Mouse (Mus musculus) megakaryocyte, embryonic 14.5 days (primary cell): ENCODE measurements around the gene Lix1l. TPM values are rescaled to one million over a fixed set of nuclear protein-coding genes. Genes with fewer than 3 reads are reported as not detected.

Experiments used
- H3K27me3 ChIP-seq: replicated peaks from 2 replicates; pipeline ENCODE3; 2012; ENCODE audit warnings: inconsistent platforms
- H3K36me3 ChIP-seq: replicated peaks from 2 replicates; pipeline ENCODE3; 2012; ENCODE audit warnings: low read length, inconsistent platforms, mixed read lengths
- H3K4me1 ChIP-seq: 2 replicates; pipeline ENCODE4 v1.6.1; 2012; ENCODE audit warnings: inconsistent platforms
- H3K4me3 ChIP-seq: replicated peaks from 2 replicates; pipeline ENCODE3; 2012; ENCODE audit warnings: moderate library complexity, mild to moderate bottlenecking, inconsistent platforms
- H3K9me3 ChIP-seq: 2 replicates; pipeline ENCODE4 v1.6.1; 2012; ENCODE audit warnings: inconsistent platforms
- FLI1 ChIP-seq: IDR thresholded peaks from 2 replicates; pipeline ENCODE4 v1.6.1; 2012; ENCODE audit warnings: low read length, inconsistent platforms, mixed read lengths
- GATA1 ChIP-seq: IDR thresholded peaks from 3 replicates; pipeline ENCODE4 v1.6.1; 2012; ENCODE audit warnings: mixed read lengths, low read length, inconsistent platforms, borderline replicate concordance
- polyA plus RNA-seq: library from polyadenylated mRNA; stranded (reverse); fragments of >175 nt; gene quantifications from 2 replicates; pipeline ENCODE4 v1.2.3, GENCODE M21; 2012; ENCODE audit warnings: low replicate concordance; ENCODE audit not compliant: insufficient read depth

The Lix1l gene
- 1.2 TPM in 1 of 2 replicates, not detected in the other for polyA plus RNA-seq

GRCm38 (mm10) chr3:96600639-96601250, at the start of gene Lix1l:
Lix1l (plus strand) TSS chr3:96601149.
- peaks cover 70% of the 10 kb centered on the region for H3K4me1 ChIP-seq

GRCm38 (mm10) chr3:96551203-96551602, 49.7 kb upstream of the Lix1l start:
- H3K9me3 ChIP-seq = no peaks in the 10 kb centered on the region
- H3K4me1 ChIP-seq = peaks cover 55% of the 10 kb centered on the region
- peaks cover 2% of the 10 kb centered on the region for H3K27me3 ChIP-seq
- no peaks in the 10 kb centered on the region for H3K36me3 ChIP-seq
- TF ChIP-seq FLI1 = no peak
- TF ChIP-seq GATA1 = no peak
- peak overlapping the region; percentile 50 for H3K4me3 ChIP-seq

More at GRCm38 (mm10) chr3:96600639-96601250, at the start of gene Lix1l:
- Histone ChIP-seq H3K9me3 (no peaks in the 10 kb centered on the region), H3K4me3 (peak within 1 kb of the TSS; percentile 93), H3K27me3 (peaks cover 69% of the 10 kb centered on the region), H3K36me3 (no peaks in the 10 kb centered on the region)
- TF ChIP-seq FLI1 = no peak
- TF ChIP-seq GATA1 = no peak

- Histone ChIP-seq H3K36me3 (no peaks in the 10 kb centered on the region), H3K27me3 (peaks cover under 1% of the 10 kb centered on the region), H3K9me3 (no peaks in the 10 kb centered on the region), H3K4me1 (peaks cover 56% of the 10 kb centered on the region), H3K4me3 (no peak overlapping the region)
- no peak for TF ChIP-seq GATA1
Observed at GRCm38 (mm10) chr3:96551890-96552289, 49.1 kb upstream of the Lix1l start.

- peaks cover 45% of the 10 kb centered on the region for H3K4me1 ChIP-seq
- H3K4me3 ChIP-seq = no peak overlapping the region
- H3K9me3 ChIP-seq = no peaks in the 10 kb centered on the region
- H3K36me3 ChIP-seq = peaks cover 5% of the 10 kb centered on the region
- TF ChIP-seq GATA1 (no peak), FLI1 (no peak)
- H3K27me3 ChIP-seq = no peaks in the 10 kb centered on the region
Observed at GRCm38 (mm10) chr3:96553601-96554000, 47.3 kb upstream of the Lix1l start.

- Histone ChIP-seq H3K4me1 (peaks cover 44% of the 10 kb centered on the region), H3K27me3 (no peaks in the 10 kb centered on the region), H3K4me3 (no peak overlapping the region), H3K36me3 (peaks cover 12% of the 10 kb centered on the region), H3K9me3 (no peaks in the 10 kb centered on the region)
- TF ChIP-seq FLI1 (no peak), GATA1 (no peak)
Observed at GRCm38 (mm10) chr3:96554251-96554650, 46.7 kb upstream of the Lix1l start.

GRCm38 (mm10) chr3:96555041-96555596, 45.8 kb upstream of the Lix1l start:
- Histone ChIP-seq H3K4me3 (no peak overlapping the region), H3K27me3 (no peaks in the 10 kb centered on the region), H3K4me1 (peaks cover 45% of the 10 kb centered on the region), H3K36me3 (peaks cover 20% of the 10 kb centered on the region), H3K9me3 (no peaks in the 10 kb centered on the region)
- TF ChIP-seq GATA1 = no peak

- peak overlapping the region; percentile 96 for H3K4me3 ChIP-seq
- H3K36me3 ChIP-seq = peaks cover 30% of the 10 kb centered on the region
- TF ChIP-seq FLI1 = no peak
- no peak for TF ChIP-seq GATA1
- peaks cover 48% of the 10 kb centered on the region for H3K4me1 ChIP-seq
- H3K27me3 ChIP-seq = no peaks in the 10 kb centered on the region
- no peaks in the 10 kb centered on the region for H3K9me3 ChIP-seq
Observed at GRCm38 (mm10) chr3:96555999-96556614, 44.8 kb upstream of the Lix1l start.

- TF ChIP-seq GATA1 (no peak), FLI1 (no peak)
- Histone ChIP-seq H3K36me3 (peaks cover 38% of the 10 kb centered on the region), H3K4me3 (peak overlapping the region; percentile 96), H3K27me3 (no peaks in the 10 kb centered on the region), H3K4me1 (peaks cover 47% of the 10 kb centered on the region), H3K9me3 (no peaks in the 10 kb centered on the region)
Observed at GRCm38 (mm10) chr3:96556651-96557635, 44.0 kb upstream of the Lix1l start.

- Histone ChIP-seq H3K9me3 (no peaks in the 10 kb centered on the region), H3K4me1 (peaks cover 51% of the 10 kb centered on the region), H3K4me3 (peak within 1 kb of the TSS; percentile 96), H3K36me3 (peaks cover 40% of the 10 kb centered on the region), H3K27me3 (no peaks in the 10 kb centered on the region)
- no peak for TF ChIP-seq GATA1
- TF ChIP-seq FLI1 = 0 out of 2 replicates have a peak, but pooled peaks have one; percentile 21
Observed at GRCm38 (mm10) chr3:96557694-96558093, 43.3 kb upstream of the Lix1l start, which contains the start of gene Txnip. Txnip (plus strand) TSS chr3:96557957.
